Mouse (Mus musculus): Measurements from ENCODE around the gene Srbd1.

GRCm38 (mm10) chr17:86063461-86063860, 81.5 kb downstream of the Srbd1 start:
- TF ChIP-seq CTCF (IDR thresholded peaks at IDR 0.05; ENCODE audit: borderline replicate concordance, insufficient read depth, low read length) (peak; percentile 99), POLR2A (IDR thresholded peaks at IDR 0.05; ENCODE audit: low read depth, low read length) (no peak)
